Mouse (Mus musculus) mouse trophoblast stem cell (cell line): ENCODE data around the gene Tmem130.

Source experiments
- in situ Hi-C, 2 experiments: fragments of 300-500 bp; cut with MseI, MboI; formaldehyde crosslinking; loops; 2 replicates in 1 of 2; 3 replicates in 1 of 2; pipeline ENCODE4 v1.15.1; 2025

Gene Tmem130

GRCm38 (mm10) chr5:144733953-144734352 is 27.7 kb downstream of the Tmem130 start:
- in situ Hi-C loops: loop anchor here in 1 of 2 experiments (25.0 kb wide), 1 partner anchor 472 kb away; no protein-coding TSS in a partner anchor

DNA sequence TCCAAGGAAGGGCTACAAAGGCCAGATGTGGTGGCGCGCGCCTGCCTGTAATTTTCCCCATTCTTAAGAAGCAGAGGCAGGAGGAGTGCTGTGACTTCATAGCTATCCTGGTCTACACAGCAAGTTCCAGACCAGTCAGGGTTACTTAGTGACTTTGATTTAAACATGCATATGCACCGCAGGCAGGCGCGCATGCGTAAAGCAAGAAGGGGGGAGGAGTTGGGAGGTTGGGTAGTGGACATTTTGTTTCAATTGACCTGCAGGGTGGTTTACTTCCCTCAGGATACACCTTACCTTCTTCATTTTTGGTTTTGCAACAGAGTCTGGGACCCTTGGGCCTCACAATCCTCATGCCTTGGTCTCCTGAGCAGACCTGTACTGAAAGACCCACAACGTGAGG is 32.4 kb downstream of the Tmem130 start:
- in situ Hi-C loops: loop anchor here (5.0 to 25.0 kb wide), 3 partner anchors 342 to 467 kb away; no protein-coding TSS in a partner anchor

DNA sequence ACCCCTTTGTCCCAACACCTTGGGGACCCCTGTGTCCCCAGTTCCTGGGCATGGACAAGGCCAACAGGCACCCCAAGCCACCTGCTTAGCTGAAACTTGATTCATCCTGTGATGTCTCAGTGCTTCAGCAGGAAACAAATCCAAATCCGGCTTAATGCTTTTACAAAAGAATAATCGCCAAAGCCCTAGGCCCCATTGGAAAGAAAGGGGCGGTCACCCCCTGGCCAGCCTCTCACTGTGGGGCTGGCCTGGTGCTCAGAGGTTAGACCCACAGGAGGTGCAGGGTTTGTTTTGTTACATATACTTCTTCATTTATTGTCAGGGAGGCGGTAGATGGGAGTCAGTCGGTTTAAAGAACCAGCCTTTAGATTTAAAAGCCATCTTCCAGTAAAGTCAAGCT is 33.4 kb downstream of the Tmem130 start:
- in situ Hi-C loops: loop anchor here (5.0 to 25.0 kb wide), 3 partner anchors 341 to 466 kb away; no protein-coding TSS in a partner anchor

DNA sequence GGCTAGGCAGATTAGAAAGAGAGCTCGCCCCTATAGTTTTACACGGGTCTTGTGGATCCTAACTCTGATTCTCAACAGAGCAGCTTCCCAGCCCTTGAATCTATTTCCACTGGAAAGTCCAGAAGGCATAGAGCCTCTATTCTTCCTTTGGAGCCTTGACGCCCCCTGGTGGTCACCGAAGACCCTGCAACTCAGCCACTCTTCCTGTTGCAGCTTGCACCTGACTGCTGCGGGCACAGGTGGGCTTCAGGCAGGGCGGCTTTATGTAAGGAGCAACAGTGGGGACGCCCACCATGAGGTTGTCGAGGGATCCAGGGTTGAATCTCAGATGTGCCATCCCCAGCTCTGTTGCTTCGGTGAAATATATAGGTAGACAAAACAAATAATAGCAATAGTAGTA is 34.5 kb downstream of the Tmem130 start:
- in situ Hi-C loops: loop anchor here (5.0 to 25.0 kb wide), 3 partner anchors 340 to 465 kb away; no protein-coding TSS in a partner anchor

- in situ Hi-C loops: loop anchor here (5.0 to 25.0 kb wide), 3 partner anchors 338 to 463 kb away; no protein-coding TSS in a partner anchor
Measured at GRCm38 (mm10) chr5:144725554-144725953, 36.1 kb downstream of the Tmem130 start.

GRCm38 (mm10) chr5:144724926-144725325 is 36.7 kb downstream of the Tmem130 start:
- in situ Hi-C loops: loop anchor here (5.0 to 25.0 kb wide), 3 partner anchors 338 to 463 kb away; no protein-coding TSS in a partner anchor

- in situ Hi-C loops: loop anchor here in 1 of 2 experiments (10.0 kb wide), 1 partner anchor 335 kb away; no protein-coding TSS in a partner anchor
Measured at GRCm38 (mm10) chr5:144720281-144720680, 41.3 kb downstream of the Tmem130 start.

DNA sequence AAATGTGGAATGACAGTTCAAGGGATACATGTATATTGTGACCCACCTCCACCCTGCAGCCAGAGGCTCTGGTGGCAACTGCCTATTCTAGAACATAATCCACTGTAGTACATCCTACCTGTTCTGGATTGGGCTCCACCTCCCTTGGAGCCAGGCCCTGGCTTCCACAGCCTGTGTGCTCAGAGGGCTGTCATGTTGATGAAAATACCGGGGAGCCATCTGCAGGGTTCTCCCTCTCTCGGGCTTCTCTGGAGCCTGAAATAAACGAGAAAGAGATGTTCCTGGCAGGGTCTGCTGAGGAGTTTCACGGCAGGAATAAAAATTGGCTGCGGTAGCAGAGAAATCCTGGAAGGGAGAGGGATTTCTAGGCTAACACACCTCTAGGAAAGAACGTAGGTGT is 41.8 kb downstream of the Tmem130 start:
- in situ Hi-C loops: loop anchor here in 1 of 2 experiments (10.0 kb wide), 1 partner anchor 335 kb away; no protein-coding TSS in a partner anchor

GRCm38 (mm10) chr5:144717186-144717585 is 44.4 kb downstream of the Tmem130 start:
- in situ Hi-C loops: no loop called here

GRCm38 (mm10) chr5:144713371-144713770 is 48.2 kb downstream of the Tmem130 start:
- in situ Hi-C loops: no loop called here

DNA sequence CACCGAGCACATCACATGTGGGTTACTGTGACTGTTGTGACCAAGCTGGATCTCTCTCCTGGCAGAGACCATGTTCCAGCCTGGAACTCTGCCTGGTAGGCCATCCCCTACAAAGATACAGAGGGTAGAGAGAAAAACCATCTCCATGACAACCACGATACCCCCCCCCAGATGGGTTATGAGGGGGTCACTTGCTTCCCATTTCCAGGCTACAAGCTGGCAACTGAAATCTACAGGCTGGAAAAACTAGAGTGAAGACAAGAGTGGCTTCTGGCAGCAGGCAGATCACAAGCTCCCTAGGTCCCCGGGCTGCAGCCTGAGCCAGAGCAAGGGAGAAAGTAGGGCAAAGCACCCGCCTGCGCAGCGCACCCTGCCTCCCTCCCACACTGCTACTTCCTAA is 54.0 kb downstream of the Tmem130 start:
- in situ Hi-C loops: no loop called here

- in situ Hi-C loops: no loop called here
Measured at GRCm38 (mm10) chr5:144703464-144704368, 57.9 kb downstream of the Tmem130 start.

- in situ Hi-C loops: no loop called here
Measured at GRCm38 (mm10) chr5:144695289-144696060, 66.1 kb downstream of the Tmem130 start.

DNA sequence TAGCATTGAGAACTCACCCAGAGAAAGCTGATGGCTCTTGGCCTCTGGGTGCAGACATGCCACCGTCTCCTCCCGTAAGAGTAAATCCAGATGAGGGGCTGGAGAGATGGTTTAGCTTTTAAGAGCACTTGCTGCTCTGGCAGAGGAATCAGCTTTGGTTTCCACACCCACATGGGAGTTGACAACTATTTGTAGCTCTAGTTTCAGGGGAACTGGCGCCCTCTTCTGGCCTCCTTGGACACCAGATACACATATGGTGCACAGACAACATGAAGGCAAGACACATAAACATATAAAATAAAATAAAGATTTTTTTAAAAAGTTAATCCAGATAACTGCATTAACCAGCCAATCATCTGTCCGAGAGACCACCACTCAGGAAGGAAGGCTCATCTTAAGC is 67.5 kb downstream of the Tmem130 start:
- in situ Hi-C loops: no loop called here

GRCm38 (mm10) chr5:144691421-144691820 is 70.2 kb downstream of the Tmem130 start:
- in situ Hi-C loops: no loop called here

DNA sequence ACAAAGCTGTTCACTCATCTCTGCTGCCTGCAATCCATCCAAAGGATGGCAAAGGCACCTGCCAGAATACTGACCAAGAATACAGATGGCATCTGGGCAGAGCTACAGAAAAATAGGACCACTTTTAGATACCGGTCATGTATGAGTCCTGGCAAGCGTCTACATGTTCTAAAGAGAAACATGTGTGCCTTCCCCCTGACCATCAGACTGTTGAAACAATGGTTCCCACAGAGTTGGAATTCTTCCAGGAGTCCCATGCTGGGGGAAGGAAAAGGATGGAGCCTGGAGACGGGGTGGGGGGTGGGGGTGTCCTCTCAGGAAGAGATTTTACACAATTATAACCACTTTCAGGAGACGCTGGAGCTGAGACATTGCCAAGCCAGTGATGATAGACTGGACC is 73.2 kb downstream of the Tmem130 start:
- in situ Hi-C loops: no loop called here
